Mouse (Mus musculus) midbrain, embryonic 11.5 days (tissue): ENCODE data around the gene Pin4. TPM values are rescaled to one million over a fixed set of nuclear protein-coding genes. Genes with fewer than 3 reads are reported as not detected.
A peak's percentile ranks its signal among the peaks of the same experiment; 100 is the strongest.

Source experiments
- ATAC-seq: fragments of 200-750 bp; cut with Nextera tagmentation; 2 replicates; pipeline ENCODE4 v1.8.0; 2017; ENCODE audit warnings: moderate TSS enrichment, moderate library complexity; ENCODE audit not compliant: low FRiP score
- DNase-seq: peaks from one replicate; pipeline ENCODE4 v3.0.0; 2015; ENCODE audit warnings: low spot score; ENCODE audit errors: missing footprints
- H3K27ac ChIP-seq: fragments of 300-500 bp; sonication (generic); 2 replicates; pipeline ENCODE4 v1.5.1; 2014; ENCODE audit warnings: low read depth, low read length
- H3K27me3 ChIP-seq: fragments of 300-500 bp; sonication (generic); 2 replicates; pipeline ENCODE4 v1.6.1; 2014; ENCODE audit warnings: mild to moderate bottlenecking, low read length, moderate library complexity, mixed read lengths; ENCODE audit not compliant: control insufficient read depth, insufficient read depth
- H3K36me3 ChIP-seq: fragments of 300-500 bp; sonication (generic); 2 replicates; pipeline ENCODE4 v1.6.1; 2014; ENCODE audit warnings: mild to moderate bottlenecking, low read length, moderate library complexity, mixed read lengths; ENCODE audit not compliant: control insufficient read depth, insufficient read depth
- H3K4me1 ChIP-seq: fragments of 300-500 bp; sonication (generic); 2 replicates; pipeline ENCODE4 v1.6.1; 2014; ENCODE audit warnings: low read length; ENCODE audit not compliant: control insufficient read depth, insufficient read depth
- H3K4me2 ChIP-seq: fragments of 300-500 bp; sonication (generic); 2 replicates; pipeline ENCODE4 v1.6.1; 2014; ENCODE audit warnings: mild to moderate bottlenecking, moderate library complexity
- H3K4me3 ChIP-seq: fragments of 300-500 bp; sonication (generic); 2 replicates; pipeline ENCODE4 v1.5.1; 2014; ENCODE audit warnings: low read depth, low read length
- H3K9ac ChIP-seq: fragments of 300-500 bp; sonication (generic); 2 replicates; pipeline ENCODE4 v1.6.1; 2014; ENCODE audit warnings: low read length
- H3K9me3 ChIP-seq: fragments of 300-500 bp; sonication (generic); 2 replicates; pipeline ENCODE4 v1.6.1; 2016; ENCODE audit warnings: low read length; ENCODE audit not compliant: control insufficient read depth
- WGBS: fragments of 180-500 bp; shearing (Covaris S2); extraction: QIAGEN DNeasy Blood & Tissue Kit; methylation state at CpG from one replicate; pipeline ENCODE4 v1.1.7; 2014; 5-methylcytosine and 5-hydroxymethylcytosine counted together
- polyA plus RNA-seq: library from polyadenylated mRNA; unstranded; fragments of >200 nt; fragmentation: Nextera tagmentation; extraction: Ambion mirVana; gene quantifications from 2 replicates; pipeline ENCODE4 v1.2.1, GENCODE M21; 2014

The Pin4 gene
- polyA plus RNA-seq = 70.8 and 78.5 TPM in 2 replicates

DNA sequence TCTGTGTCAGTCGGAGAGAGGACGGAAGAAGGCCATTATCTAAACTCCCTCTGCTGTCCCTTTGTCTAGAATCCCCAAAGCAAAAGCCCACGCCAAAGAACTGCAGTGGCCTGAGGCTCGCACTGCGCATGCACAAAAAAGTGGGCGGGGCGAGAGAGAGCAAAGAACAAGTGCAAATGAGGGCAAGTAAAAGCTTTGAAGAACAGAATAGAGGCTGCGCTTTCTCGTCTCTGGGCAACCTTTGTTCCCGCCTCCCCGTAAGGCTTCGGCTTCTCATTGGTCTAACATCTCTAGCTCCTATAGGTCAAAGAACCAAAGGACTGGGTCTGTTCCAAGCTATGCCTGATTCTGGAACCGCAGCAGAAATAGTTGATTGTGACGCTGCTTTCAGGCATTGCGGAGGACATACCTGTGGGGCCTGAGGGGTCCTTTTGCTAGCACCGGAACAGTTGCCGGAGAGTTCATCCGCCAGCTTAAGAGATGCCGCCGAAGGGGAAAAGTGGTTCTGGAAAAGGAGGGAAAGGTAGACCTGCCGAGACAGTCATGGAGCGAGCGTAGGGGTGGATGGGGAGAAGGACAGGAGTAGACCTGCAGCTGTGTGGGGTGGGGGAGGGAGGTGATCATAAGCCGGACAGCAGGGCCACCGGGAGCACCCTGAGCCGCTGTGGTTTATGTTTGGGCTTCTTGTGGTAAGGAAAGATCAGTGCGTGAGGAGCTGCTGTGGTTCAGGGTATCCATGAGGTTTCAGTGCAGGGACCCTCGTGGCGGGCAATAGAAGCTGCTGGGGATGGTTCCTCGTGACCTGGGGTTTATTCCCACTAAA is at the start of gene Pin4:
TSS of gene Pin4 (plus strand) at position 406 of the 823 bp plus-strand sequence.
- Histone ChIP-seq H3K27ac (peak within 1 kb of the TSS; percentile 25; the same call in 1 of the 2 replicates), H3K4me2 (peak within 1 kb of the TSS; percentile 55), H3K36me3 (0 out of 2 replicates have a peak, but pooled peaks cover under 1% of the 10 kb centered on the region), H3K9ac (peak within 1 kb of the TSS; percentile 59), H3K4me3 (peak within 1 kb of the TSS; percentile 42), H3K4me1 (no peaks in the 10 kb centered on the region), H3K9me3 (no peaks in the 10 kb centered on the region), H3K27me3 (no peaks in the 10 kb centered on the region; the same call in none of the 2 replicates)
- DNase-seq = peak; percentile 99
- 13% methylated on average over 30 of the region's 30 CpGs for WGBS
- ATAC-seq = peak; percentile 99

DNA sequence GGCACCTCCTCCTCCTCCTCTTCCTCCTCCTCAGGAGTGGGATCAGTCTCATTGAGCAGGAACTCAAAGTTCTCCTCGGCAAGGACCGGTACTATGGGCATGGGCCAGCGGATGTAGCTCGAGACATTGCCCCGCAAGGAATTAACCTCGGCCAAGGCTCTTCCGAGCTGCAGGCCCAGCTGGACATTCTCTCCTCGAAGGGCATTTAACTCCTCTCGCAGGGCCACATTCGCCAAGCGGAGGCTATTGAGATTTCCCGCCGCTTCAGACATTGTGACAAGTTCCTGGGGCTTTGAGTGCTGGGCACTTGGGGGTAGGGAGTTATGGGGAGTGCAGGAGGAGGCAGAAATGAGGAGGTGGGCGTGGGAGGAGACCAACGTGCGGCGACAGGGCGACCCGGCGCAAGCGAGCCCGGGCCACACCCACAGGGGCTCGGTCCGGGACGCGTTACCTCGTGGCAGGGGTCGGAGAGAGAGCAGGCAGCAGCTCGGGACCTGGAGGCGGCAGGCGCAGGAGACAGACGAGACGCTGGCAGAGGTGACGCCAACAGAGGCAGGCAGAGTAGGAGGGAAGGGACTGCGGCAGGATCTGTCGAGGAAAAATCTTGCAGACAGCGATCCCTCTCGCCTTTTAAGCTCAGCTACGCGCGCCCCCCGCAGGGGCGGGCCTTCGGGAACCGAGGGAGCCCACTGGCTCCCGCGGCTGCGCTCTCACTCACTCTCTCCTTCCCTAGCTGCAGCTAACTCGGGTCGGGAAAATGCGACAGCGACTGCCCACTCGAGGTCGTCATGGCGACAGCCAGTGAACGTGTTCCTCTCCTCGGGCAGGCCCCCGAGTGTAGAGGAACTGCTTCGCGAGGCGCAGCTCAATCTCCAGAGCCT is 48.4 kb upstream of the Pin4 start, which contains the start of gene Rtl5:
TSS of gene Rtl5 (minus strand) at position 714 of the 881 bp plus-strand sequence.
- H3K9me3 ChIP-seq = no peaks in the 10 kb centered on the region
- H3K9ac ChIP-seq = peak within 1 kb of the TSS; percentile 66
- H3K4me3 ChIP-seq = peak within 1 kb of the TSS; percentile 42
- WGBS = 13% methylated on average over 58 of the region's 61 CpGs
- ATAC-seq (peak; percentile 89), DNase-seq (peak; percentile 92)
- H3K4me1 ChIP-seq = peaks cover 13% of the 10 kb centered on the region; the same call in 1 of the 2 replicates
- no peaks in the 10 kb centered on the region for H3K36me3 ChIP-seq
- H3K27me3 ChIP-seq = peaks cover 7% of the 10 kb centered on the region
- peak within 1 kb of the TSS; percentile 53 for H3K4me2 ChIP-seq
- peak within 1 kb of the TSS; percentile 60; the same call in 1 of the 2 replicates for H3K27ac ChIP-seq

DNA sequence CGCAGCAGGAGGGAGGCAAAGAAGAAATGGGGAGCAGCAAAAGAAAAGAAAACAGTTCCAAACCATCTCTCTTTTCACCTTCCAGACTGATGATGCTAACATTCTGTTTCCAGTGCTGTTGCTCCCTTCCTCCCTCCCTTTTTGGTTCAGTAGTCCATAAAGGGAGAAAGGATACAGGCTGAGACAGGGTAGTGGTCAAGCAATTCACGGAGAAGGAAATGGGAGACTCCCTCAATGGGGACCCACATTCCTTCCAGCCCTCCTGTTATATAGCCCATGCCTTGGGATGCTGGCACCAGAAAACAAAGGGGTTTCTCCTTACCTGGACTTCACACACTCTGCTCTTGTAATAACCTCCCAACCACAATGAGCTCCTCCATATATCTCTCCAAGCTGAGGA is 47.7 kb upstream of the Pin4 start:
- peak overlapping the region; percentile 42 for H3K4me3 ChIP-seq
- peak overlapping the region; percentile 41; the same call in 1 of the 2 replicates for H3K9ac ChIP-seq
- H3K4me1 ChIP-seq = peaks cover 13% of the 10 kb centered on the region; the same call in 1 of the 2 replicates
- no peaks in the 10 kb centered on the region for H3K9me3 ChIP-seq
- 20% methylated on average over 2 of the region's 2 CpGs for WGBS
- H3K36me3 ChIP-seq = no peaks in the 10 kb centered on the region
- peak overlapping the region; percentile 53 for H3K4me2 ChIP-seq
- H3K27me3 ChIP-seq = peaks cover 7% of the 10 kb centered on the region
- DNase-seq (no peak), ATAC-seq (peak; percentile 36; the same call in 1 of the 2 replicates)
- 0 out of 2 replicates have a peak overlapping the region, but pooled peaks have one; percentile 45 for H3K27ac ChIP-seq

DNA sequence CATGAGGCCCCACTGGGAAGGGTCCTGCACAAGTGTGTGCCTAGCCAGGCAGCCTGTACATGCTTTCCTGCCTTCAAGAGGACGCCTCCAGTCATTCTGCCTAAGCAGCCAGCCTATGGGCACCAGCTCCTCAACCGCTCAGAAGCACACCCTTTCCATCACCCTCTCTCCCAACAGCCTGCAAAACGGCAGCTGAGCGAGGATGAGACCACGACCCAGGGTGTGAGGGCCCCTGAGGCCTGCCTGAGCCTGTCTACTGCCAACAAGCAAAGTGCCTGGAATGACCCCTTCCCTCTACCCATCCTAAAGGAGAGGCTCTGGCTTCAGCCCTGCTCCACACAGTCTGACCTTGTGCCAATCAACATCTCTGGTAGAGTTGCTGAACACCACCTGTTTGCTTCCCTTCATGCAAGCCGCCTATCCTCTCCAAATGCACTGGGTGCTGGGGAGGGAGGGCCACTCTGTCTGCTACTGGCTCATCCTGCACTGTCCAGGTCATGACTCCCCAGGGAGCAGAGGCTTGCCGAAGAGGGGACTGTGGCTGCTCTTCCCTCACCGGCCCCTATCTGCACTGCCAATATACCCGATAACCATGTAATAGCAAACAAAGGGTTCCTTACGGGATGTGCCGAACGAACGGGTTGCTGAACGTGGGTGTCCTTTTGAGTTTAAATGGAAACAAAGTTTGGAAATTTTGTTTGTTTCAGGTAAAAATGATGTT is 45.5 kb upstream of the Pin4 start:
- Histone ChIP-seq H3K9me3 (no peaks in the 10 kb centered on the region), H3K4me1 (peaks cover 13% of the 10 kb centered on the region; the same call in 1 of the 2 replicates), H3K36me3 (no peaks in the 10 kb centered on the region), H3K9ac (no peak overlapping the region), H3K27ac (0 out of 2 replicates have a peak overlapping the region, but pooled peaks have one; percentile 3), H3K4me2 (no peak overlapping the region), H3K4me3 (no peak overlapping the region), H3K27me3 (peaks cover 5% of the 10 kb centered on the region)
- ATAC-seq (no peak), DNase-seq (no peak)
- WGBS = 72% methylated on average over 14 of the region's 14 CpGs

DNA sequence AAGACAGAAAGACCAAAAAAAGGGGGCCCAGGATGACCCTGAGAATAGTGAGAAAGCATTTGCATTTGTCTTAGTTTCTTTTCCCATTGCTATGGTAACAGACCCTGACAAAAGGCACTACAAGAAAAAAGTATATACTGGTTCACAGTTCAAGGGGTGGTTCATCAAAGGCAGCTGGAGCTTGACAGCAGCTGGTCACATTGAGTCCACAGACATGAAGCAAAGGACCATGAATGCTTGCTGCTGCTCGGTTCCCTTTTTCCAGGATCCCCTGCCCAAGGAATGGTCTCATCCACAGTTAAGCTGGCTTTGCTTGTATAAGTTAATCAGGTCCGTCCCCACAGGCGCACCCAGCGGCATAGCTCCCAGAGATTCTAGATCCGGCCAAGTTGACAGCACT is 44.8 kb upstream of the Pin4 start:
- no peak overlapping the region for H3K9ac ChIP-seq
- 29% methylated on average over 5 of the region's 5 CpGs for WGBS
- no peak overlapping the region for H3K4me3 ChIP-seq
- H3K9me3 ChIP-seq = no peaks in the 10 kb centered on the region
- H3K4me1 ChIP-seq = peaks cover 13% of the 10 kb centered on the region; the same call in 1 of the 2 replicates
- ATAC-seq (no peak), DNase-seq (peak; percentile 88)
- 0 out of 2 replicates have a peak overlapping the region, but pooled peaks have one; percentile 3 for H3K27ac ChIP-seq
- no peaks in the 10 kb centered on the region for H3K36me3 ChIP-seq
- H3K4me2 ChIP-seq = no peak overlapping the region
- peaks cover 5% of the 10 kb centered on the region for H3K27me3 ChIP-seq

DNA sequence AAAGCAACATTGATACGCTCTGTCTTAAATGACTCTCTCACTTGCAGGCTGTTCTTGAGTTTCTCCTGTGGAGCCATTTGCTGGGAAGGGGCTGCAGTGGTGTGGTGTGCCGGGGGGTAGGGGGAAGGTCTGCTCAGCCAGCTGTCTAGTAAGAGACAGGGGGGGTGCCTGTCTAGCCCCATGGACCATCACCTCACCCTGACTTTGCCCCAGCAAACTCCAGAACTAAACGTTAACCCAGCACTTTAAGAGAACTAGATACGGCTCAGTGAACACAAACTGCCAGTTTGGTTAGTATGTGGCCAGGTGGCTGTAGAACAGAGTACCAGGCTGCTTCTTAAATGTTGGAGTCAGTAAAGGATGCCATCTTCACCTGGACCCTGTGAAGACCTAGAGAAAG is 44.1 kb upstream of the Pin4 start:
- DNase-seq (no peak), ATAC-seq (no peak)
- 0 out of 2 replicates have a peak overlapping the region, but pooled peaks have one; percentile 20 for H3K27ac ChIP-seq
- no peak overlapping the region for H3K9ac ChIP-seq
- H3K27me3 ChIP-seq = peaks cover 5% of the 10 kb centered on the region
- no peaks in the 10 kb centered on the region for H3K36me3 ChIP-seq
- H3K4me3 ChIP-seq = no peak overlapping the region
- H3K4me1 ChIP-seq = peaks cover 9% of the 10 kb centered on the region; the same call in 1 of the 2 replicates
- no peak overlapping the region for H3K4me2 ChIP-seq
- no peaks in the 10 kb centered on the region for H3K9me3 ChIP-seq
- 83% methylated on average over 3 of the region's 4 CpGs for WGBS

DNA sequence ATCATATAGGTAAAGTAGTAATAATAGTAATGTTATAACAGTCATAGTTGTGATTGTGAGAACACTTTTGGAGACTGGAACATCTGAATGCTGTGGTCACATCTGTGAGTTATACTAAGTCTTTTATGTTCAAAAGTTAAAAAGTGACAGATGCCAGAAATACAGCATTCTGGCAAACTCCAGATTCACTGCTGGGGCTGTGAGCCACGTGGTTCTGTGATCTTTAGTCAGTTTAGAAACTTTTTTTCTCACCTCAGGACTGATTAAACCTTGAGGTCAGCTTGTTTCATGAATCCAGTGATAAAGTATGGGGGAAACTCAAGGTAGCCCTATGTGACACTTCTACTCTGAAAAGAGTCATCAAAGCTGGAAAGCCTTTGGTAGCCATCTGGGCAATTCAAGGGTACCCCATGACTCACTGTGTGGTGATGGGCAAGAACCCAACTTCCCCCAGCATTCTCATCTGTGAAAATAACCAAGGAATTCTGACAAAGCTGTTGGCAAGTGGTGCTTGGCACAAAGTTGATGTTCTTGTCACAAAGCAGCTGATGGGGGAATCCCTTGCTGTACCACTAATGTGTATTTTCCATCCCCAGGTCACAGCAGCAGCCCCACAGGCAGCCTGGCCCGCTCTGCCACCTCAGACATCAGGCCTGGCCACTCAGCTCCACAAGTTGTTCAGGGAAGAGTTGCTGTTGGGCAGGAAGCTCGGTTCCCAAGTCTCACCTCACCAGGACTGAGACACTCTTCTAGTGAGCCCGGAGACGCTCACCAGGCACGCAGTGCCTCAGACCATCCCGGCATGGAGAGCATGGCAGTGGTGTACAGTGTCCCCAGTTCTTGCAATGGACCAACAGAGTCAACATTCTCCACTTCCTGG is 42.1 kb upstream of the Pin4 start:
- H3K9me3 ChIP-seq = no peaks in the 10 kb centered on the region
- ATAC-seq (no peak), DNase-seq (no peak)
- peaks cover 5% of the 10 kb centered on the region for H3K27me3 ChIP-seq
- no peak overlapping the region for H3K27ac ChIP-seq
- 89% methylated on average over 7 of the region's 7 CpGs for WGBS
- no peaks in the 10 kb centered on the region for H3K36me3 ChIP-seq
- H3K4me2 ChIP-seq = no peak overlapping the region
- H3K4me3 ChIP-seq = no peak overlapping the region
- H3K4me1 ChIP-seq = peaks cover 12% of the 10 kb centered on the region
- no peak overlapping the region for H3K9ac ChIP-seq
